Mouse (Mus musculus): Measurements from ENCODE around the gene Prepl.

Gene Prepl

DNA sequence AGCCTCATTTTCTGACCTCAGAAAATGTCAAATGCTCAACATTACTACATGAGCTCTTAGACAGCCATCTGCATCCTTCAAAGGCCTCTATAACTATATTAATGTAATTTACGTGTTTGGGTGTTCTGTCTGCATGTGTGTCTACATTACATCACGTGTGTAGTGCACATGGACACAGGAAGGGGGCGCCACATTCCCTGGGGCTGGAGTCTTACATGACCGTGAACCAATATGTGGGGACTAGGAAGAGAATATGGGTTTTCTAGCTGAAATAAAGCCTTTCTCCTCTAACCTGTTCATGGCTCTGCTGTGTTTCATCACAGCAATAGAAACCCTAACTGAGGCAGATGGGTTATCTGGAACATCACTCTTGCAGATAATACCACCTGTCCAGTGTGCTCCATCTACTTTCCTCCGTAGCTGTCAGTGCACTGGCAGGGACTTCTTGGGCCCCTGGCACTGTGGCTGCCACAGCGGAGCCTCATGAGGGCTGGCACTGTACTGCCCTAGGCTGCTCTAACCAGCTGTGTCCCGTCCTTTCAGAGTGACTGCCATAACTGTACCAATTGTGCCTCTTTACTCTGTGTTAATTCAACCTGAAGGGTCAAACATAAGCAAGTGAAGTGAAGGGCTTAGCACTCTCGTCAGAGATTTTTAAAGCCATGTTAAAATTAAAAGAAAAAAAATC is 18.8 kb downstream of the Prepl start:
- no peak for DNase-seq (ENCODE audit: low spot score)

DNA sequence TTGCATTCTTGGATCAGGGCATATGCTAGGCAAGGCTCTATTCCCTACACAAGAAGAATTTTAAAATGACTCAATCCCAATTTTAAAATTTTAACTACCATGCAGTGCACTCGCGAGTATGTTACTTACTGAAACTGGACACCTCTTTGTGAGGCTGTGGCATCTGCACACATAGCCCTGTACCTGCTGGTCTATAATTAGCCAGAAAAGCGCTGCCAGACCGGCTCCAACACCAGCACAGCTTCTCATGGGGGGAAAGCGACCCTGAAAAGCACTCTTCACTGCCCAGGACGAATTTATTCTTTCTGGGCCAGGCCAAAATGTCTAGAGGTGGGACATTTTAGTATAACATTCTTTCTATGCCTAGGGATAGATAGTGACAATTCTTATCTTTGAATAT is 19.4 kb downstream of the Prepl start:
- DNase-seq (ENCODE audit: low spot score), result no peak

DNA sequence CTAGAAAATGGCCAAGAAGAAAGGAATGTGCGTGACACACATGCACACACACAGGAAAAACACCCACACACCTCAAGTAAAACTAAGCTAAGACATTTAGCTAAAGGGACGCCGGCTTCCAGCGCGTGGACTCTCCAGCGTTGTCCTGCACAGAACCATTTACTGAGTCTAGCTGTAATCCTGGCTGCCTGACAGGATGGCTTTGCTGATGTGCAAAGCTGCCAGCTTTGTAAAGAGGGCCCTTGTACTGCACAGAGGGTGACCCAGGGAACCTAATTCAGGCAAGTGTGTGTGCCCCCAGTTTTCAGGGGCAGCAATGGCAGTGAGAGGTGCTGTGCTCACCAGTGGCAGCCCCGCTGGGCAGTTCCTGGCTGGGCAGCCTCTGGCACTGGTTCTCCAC is 22.7 kb downstream of the Prepl start:
- no peak for DNase-seq (ENCODE audit: low spot score)

DNA sequence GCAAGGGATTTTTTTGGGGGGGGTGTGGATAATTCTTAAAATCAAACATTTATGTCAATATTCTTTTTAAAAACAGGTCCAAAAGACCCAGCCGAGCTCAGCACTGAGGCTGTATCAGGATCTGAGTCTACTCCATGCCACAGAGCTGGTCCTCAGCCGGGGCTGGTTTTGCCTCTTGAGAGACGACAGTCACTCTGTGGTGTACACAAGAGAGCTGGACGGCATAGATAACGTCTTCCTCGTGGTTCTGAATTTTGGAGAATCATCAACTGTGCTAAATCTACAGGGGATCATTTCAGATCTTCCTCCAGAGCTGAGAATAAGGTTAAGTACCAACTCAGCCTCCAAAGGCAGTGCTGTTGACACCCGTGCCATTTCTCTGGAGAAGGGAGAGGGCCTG is 26.5 kb downstream of the Prepl start:
- DNase-seq (ENCODE audit: low spot score), result no peak

DNA sequence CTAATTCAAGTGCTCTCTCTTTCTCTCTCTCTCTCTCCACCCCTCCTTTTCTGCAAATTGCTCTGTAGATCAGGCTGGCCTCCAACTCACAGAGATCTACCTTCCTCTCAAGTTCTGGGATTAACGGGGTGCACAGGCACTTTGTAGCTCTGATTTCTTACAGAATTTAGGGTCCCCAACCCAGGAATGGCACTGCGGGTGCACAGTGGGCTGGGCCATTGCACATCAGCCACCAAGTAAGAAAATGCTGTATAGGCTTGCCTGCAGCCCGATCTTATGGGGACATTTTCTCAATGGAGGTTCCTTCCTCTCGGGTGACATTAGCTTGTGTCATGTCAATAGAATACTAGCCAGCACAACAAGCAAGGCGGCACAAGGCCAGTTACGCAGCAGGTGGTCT is 30.9 kb downstream of the Prepl start:
- DNase-seq (ENCODE audit: low spot score), result no peak

DNA sequence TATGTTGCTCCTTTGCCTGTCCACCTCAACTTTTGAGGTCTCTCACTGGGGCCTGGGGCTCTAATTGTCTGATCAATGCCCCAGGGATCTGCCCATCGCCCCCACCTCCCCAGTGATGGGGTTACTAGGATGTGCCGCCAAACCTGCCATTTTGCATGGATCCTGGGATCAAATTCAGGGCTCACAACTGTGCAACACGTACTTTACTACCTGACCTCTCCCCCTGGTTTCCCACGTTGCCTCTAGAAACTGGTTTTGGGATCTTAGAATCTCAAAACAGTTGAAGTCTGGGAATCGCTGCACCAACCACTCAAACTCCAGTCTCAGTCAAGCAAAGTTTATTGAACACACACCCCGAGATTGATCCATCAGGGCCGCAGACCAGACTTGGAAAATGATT is 31.8 kb downstream of the Prepl start:
- DNase-seq (ENCODE audit: low spot score), result no peak

DNA sequence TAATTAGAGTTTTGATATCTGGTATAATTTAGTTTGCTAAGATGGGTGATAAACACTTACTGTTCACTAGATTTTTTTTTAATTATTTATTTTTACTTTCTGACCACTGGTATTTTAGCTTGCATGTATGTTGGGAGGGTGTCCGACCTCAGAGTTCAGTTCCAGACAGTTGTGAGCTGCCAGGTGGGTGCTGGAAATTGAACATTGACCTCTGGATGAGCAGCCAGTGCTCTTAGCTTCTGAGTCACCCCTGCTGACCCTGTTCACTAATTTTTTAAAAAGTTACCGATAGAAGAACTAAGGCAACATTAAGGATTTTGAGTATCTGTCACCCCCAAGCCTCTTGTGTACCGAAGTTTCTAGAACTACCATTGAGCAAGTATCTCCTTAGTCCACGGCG is 41.7 kb downstream of the Prepl start:
- DNase-seq (ENCODE audit: low spot score), result no peak

DNA sequence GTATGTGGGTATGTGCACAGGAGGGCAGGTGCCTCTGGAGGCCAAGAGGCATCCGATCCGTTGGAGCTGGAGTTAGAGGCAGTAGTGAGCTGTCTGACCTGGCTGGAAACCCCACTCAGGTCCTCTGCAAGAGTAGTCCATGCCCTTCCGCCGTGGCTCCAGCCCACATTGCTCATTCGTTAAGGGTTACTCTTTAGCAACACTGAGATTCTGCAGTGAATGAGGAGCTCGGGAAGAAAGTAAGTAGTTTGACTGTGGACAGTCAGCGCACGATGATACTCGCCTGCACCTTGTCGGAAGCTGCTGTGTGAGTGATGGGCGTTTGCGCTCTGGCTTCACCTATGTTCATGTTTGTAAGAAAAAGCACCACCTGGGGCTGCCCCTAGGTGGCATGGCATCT is 44.9 kb downstream of the Prepl start:
- no peak for DNase-seq (ENCODE audit: low spot score)

DNA sequence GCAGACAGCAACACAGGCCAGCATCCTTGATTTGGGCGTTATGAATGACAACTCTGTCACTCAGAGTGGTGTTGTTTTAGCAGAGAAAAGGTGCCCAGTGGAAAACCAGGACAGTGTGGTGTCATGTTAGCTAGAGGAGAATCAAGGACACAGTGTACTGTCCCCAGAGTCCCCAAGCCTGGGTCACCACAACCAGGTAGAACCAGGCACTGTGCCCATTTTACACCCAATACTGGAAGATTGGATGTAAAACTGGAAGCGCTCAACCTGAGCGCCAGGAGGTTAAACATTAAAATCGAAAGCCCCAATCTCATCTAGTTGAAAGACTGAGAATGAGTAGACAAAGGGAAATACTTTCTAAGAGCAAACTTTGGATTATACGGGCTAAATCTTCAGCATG is 45.6 kb downstream of the Prepl start:
- DNase-seq (ENCODE audit: low spot score), result no peak

DNA sequence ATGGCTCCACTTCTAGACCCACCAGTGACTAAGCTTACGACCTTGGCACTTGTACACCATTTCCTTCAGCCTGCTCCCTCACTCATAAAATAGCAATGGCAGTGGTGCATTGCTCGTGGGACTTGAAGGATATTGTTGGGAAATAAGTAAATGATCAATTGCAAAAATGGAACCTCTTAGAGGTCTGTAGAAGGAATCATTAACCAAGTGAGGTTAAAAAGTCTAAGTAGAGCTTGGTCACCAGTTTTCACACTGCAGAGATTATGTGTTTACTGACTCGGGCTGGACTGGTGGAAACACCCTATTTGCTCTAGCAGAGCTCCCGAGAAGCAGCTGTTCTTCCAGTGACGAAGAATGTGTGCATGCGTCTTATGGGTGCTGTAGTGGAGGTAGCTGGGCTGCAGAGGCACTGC is 46.6 kb downstream of the Prepl start:
- no peak for DNase-seq (ENCODE audit: low spot score)

DNA sequence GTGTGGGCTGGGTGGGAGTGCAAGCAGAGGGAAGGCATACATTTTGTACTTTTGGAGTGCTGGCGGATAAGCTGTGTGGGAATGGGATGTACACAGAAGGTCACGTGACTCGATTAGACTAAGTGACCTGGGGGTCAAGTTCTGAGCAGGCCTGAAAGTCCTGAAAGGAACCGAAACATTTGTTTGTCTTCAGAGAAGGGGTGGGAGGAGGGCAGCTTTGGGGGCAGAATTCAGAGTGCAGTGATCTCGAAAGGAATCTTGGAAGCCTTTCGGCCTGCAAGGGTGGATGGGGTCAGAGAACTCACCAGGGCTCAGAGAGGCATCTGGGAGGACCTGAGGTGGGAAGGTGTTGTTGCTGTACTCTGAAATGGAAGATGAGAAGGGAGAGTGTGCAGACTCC is 47.6 kb downstream of the Prepl start:
- DNase-seq (ENCODE audit: low spot score), result no peak

DNA sequence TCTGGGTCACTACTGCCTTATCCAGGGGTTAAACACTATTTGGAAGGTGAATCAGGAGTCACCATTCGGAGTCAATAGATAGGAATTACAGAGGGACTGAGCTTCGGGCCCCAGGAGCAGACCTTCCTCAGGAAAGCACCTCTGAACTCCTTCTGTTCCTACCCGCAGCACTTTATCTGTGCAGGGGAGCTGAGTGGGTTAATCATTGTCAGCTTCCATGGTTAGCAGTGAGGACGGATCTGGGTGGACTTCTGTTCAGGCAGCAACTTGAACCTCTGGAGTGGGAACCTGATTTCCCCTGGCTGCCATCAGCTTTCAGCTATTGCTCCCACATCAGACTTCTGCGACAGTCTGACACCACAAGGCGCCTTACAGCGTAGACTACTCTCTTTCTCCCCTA is 49.1 kb downstream of the Prepl start:
- DNase-seq (ENCODE audit: low spot score), result no peak

DNA sequence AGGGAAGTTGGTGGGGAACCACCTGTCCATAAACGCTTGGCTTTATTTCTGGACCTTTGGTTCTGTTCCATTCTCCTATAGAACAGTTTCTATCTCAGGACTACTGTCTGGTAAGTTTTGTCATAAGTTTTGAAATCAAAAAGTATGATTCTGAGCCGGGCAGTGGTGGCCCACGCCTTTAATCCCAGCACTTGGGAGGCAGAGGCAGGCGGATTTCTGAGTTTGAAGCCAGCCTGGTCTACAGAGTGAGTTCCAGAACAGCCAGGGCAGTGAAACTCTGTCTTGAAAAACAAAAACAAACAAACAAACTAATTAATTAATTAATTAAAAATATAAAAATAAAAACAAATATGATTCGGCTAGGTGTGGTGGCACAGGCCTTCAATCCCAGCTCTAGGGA is 51.3 kb downstream of the Prepl start:
- DNase-seq (ENCODE audit: low spot score), result no peak

DNA sequence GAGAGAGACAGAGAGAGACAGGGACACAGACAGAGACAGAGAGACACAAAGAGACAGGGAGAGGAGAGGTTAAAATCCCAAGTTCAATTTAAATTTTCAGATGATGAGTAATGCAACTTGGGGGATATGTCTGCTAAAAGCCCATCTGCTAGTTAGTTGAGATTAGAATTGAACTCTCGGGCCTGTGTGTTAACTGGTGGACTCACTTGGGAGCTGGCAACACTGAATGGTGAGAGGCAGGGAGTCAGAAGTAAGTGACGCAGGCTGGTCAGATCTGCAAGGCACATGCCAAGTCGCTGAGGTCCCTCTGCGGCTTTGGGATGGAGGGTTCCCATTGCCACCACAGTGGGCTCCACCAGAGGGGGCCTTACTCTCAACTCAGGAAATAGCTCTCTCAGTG is 51.7 kb downstream of the Prepl start:
- no peak for DNase-seq (ENCODE audit: low spot score)

DNA sequence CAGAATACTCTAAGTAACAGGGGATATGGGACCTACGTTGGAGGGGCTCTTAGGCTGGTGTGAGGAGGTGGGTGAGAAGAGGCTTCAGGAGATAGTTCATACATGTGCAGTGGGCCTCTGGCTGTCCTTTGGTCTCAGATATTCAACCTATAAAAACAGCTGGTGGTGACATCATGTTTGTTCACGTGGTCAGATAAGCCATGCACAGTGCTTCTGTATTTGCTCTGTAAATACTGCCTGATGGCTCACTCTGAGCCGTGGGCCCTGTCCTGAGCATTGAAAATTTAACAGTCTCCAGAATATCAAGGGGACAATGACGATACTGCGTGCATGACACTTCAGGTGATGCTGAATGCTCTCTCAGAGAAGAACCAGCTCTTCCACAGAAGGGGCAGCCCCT is 52.2 kb downstream of the Prepl start:
- DNase-seq (ENCODE audit: low spot score), result no peak

DNA sequence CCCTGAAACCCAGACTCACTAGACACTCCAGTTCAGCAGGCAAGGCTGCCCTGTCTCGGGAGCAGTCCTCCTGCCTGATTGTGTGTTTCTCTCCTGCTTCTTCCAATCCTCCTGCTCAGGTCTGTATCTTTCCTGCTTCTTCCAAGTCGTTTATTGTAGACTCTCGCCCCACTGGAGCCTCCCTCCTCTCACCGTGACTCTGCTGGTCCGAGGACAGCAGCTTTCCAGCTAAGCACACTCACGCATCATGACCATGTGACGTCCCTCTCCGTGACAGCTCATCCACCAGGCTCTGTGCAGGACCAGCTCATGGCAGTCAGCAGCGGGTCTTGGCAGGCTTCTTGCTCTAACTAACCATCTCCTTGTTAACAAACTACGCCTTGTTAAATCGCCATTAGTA is 56.0 kb downstream of the Prepl start:
- DNase-seq (ENCODE audit: low spot score), result peak; percentile 62

DNA sequence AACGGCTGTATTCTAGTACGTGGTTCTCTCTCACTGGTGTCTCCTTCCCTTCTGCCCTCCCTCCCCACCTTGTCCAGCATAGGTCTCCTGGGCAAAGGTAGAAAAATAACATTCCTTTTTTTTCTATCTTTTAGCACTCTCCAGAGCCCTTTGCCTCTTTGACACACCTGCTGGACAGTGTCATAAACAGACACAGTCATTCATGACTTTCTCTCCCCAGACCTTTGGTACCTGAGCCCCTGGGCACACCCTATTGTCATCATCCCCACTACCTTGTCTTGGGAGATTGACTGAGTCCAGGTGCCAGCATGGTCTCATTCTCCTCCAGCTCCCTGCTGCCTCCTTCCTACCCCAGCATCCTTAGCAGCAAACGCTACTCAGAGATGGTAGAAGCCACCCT is 57.0 kb downstream of the Prepl start:
- no peak for DNase-seq (ENCODE audit: low spot score)

DNA sequence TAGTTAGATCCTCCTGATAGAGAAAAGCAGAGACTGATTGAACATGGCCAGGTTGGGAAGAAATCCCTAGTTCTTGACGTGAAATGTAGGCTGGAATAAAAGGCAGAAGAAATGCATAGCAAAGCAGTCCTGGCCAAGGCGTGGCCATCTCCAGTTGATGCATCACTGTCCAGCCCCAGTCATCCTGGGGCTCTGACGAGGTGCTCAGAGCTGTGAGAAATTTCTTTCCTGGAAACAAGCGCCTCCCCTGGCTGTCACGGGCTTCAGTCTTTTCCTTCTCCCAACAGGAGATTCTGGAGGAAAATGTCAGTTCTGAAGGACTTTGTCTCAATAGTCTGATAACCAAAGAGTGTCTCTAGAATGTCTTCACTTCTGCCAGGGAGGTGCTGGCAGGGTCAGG is 59.4 kb downstream of the Prepl start:
- DNase-seq (ENCODE audit: low spot score), result no peak

DNA sequence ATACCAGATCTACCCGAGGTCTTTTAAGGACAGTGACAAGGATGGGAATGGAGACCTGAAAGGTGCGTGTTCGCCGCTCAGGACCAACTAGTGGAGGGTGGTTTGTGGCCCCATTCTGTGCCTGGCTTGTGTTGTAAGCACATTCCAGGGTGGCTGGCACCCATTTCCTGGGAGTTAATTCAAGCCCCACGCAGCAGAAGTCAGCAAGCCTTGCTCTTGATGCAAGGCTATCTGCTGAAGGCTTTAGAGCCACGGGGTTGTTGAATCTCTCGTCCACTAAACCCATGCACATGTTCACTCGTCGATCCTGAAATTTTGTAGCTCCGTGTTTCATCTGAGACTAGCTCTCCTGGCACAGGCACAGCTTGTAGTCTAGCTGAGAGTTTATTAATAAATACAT is 61.2 kb downstream of the Prepl start:
- DNase-seq (ENCODE audit: low spot score), result no peak

DNA sequence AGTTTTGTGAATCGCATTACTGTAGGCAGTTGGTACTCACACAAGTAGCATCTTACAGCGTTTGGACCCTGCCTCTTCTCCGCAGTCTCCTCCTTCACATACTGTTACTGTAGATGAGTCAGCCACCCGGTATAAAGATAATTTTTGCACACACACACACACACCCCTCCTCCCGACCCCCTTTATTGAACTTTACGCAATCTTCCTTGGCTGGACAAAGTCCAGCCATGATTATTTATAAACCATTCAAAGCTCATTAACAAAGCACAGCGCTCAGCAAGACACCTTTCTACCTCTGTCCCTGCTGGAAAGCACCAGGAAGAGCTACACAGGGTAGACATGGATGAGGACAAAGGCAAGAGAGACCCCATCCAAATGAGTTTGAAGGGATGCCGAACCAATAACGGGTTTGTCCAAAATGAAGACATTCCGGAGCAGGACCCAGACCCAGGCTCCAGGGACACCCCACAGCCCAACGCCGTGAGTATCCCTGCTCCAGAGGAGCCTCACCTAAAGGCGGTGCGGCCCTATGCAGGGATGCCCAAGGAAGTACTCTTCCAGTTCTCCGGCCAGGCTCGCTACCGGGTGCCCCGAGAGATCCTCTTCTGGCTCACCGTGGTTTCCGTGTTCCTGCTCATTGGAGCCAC is 61.8 kb downstream of the Prepl start, which contains the start of gene Slc3a1:
Slc3a1 (plus strand) TSS at position 284 of the 647 bp plus-strand sequence.
- DNase-seq (ENCODE audit: low spot score), result no peak

DNA sequence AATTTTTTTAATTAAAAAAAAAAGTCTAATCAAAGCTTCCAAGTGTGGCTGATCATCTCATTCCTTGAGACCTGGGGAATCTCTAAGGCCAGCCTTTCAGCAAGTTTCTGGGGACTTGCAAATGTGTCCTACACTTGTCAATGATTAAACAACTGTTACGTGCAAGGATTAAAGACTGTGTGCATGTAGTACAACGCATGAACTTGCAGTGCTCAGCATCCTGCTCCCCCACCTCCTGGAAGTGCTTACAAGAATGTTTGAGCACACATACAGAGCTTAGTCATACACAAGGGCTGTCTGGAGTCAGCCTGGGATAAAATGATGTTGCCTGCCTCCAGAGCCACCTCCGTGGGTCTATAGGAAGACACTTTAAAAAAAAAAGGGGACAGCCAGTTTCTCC is 62.8 kb downstream of the Prepl start:
- DNase-seq (ENCODE audit: low spot score), result no peak

DNA sequence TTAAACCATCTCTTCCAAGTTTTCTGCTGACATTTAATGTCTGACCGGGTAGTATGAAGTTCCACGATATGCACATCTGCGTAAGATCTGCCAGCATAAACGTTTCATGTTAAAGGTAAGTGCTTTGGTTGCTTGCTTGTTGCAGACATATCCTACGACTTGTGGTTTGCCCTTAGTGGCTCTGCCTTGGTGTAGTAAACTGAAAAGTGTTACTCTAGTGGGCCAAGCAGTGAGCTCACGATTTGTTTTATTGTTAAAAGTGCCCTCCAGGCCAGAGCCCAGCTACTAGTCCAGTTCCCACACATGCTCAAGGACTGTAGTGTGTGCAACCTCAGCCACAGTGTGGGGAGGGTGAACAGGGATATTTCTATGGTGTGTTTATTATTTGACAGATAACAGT is 63.6 kb downstream of the Prepl start:
- DNase-seq (ENCODE audit: low spot score), result no peak

DNA sequence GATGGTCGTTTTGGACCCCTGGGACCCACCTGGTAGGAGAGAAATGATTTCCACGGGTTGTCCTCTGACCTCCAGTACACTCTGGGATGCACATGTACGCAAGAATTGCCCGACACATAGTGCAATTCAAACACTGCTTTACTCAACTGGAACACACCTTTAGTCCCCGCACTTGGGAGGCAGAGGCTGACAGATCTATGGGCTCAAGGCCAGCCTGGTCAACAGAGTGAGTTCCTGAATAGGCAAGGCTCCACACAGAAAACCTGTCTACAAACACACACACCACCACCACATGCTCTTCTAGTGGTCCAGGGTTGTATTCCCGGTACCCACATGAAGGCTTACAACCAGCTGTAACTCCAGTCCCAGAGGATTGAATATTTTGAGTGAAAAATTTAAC is 64.9 kb downstream of the Prepl start:
- no peak for DNase-seq (ENCODE audit: low spot score)

DNA sequence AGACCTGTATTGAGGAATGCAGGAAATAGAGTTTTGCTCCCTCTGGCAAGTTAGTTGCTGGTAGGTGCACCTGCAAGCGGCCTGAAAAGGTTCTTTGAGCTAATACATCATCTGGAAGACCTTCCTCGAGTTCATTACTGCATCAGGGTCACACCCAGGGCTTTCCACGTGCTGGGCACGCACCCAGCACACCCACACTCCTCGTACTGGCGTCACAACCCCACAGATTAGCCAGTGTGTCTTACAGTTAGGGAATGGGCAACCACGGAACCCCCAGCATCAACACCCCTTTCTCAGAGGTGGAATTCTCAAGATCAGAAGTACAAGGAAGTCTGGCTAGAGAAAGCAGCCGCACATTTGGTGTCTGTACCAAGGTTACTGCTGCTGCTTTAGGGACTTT is 65.8 kb downstream of the Prepl start:
- DNase-seq (ENCODE audit: low spot score), result no peak

Measured in retina, embryonic 14.5 days (tissue).